Mouse (Mus musculus): ENCODE results near the gene Nt5dc2. TPM values are rescaled to one million over a fixed set of nuclear protein-coding genes. Genes with fewer than 3 reads are reported as not detected.
A peak's percentile ranks its signal among the peaks of the same experiment; 100 is the strongest.

The Nt5dc2 gene
- 406 and 410 TPM in 2 replicates for polyA plus RNA-seq (2016; fragmentation: Nextera tagmentation; extraction: Ambion mirVana)

DNA sequence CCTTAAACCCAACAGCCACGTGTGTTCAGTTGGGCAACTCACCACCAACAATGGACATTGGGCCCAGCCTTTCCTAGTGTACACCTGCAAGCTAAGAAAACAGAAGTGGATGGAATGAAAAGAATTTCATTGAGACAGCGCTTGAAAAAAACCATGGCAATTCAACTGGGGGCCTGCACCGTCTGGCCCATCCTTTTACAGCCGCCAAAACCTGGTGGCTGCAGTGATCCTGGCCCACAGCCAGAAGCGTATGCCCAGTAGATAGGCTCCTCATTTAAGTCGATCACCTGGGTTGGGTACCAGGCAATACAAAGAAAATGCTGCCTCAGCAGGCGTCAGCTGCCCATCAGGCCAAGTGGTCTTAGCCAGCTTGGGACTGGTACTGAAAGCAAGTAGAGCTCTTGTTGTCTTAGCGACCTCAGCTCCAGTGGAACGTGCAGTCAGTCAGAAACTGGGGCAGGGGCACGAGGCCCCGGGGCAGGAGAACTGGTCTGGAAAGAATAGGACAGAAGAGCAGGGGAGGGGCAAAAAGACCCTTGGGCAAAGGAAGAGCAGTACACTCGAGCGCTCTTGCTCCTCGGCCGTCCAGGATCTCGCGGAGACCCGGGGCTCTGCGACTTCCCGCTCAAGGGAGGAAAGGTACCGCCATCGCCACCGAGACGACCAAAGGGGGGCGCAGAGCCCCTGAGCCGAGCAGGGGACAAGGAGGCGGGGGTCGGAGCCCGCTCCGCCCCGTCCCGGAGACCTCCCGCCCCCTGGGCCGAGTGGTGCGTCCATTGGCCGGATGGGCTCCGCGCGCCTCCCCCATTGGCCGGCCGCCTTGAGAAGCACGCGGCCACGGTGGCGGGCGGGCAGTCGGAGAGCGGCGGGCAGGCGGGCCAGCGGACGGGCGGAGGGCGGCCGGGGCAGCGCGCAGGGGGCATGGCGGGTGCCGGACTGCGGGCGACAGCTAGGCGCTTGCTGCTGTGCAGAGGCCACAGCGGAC, at the start of gene Nt5dc2:
TSS of gene Nt5dc2 (plus strand) at position 818 of the 985 bp plus-strand sequence.
- WGBS: 5% methylated on average over 56 of the region's 63 CpGs
- Histone ChIP-seq H3K36me3 (replicated peaks) (peaks cover 16% of the 10 kb centered on the region), H3K9ac (peak within 1 kb of the TSS; percentile 93), H3K27ac (peak within 1 kb of the TSS; percentile 95), H3K4me2 (peak within 1 kb of the TSS; percentile 87), H3K4me1 (peaks cover 50% of the 10 kb centered on the region), H3K4me3 (replicated peaks) (peak within 1 kb of the TSS; percentile 94), H3K27me3 (no peaks in the 10 kb centered on the region), H3K9me3 (no peaks in the 10 kb centered on the region)
- ATAC-seq (ENCODE audit: low FRiP score): peak; percentile 85

DNA sequence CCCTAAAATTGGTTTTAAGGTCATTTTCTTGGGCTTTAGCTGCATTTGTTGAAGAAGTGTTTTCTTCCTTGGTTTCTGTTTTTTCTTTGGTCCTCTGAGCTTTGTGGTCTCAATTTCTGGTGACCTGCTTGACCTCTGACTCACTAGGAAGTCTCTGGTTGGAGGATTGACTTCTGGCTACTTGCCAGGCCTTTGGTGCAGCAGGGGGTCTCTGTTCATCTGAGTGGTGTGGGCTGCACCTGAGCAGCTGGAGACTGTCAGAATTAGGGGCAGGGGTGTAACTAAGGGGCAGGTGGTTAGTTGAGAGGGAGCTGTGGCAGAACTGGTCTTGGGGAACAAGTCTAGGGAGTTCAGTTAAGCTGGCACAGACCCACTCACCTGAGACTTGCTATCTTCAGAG, 49.7 kb upstream of the Nt5dc2 start:
- Histone ChIP-seq H3K9ac (no peak overlapping the region), H3K4me2 (no peak overlapping the region), H3K27me3 (no peaks in the 10 kb centered on the region), H3K4me1 (no peaks in the 10 kb centered on the region), H3K9me3 (no peaks in the 10 kb centered on the region), H3K4me3 (replicated peaks) (no peak overlapping the region), H3K27ac (no peak overlapping the region), H3K36me3 (replicated peaks) (peaks cover 65% of the 10 kb centered on the region)
- ATAC-seq (ENCODE audit: low FRiP score): no peak

DNA sequence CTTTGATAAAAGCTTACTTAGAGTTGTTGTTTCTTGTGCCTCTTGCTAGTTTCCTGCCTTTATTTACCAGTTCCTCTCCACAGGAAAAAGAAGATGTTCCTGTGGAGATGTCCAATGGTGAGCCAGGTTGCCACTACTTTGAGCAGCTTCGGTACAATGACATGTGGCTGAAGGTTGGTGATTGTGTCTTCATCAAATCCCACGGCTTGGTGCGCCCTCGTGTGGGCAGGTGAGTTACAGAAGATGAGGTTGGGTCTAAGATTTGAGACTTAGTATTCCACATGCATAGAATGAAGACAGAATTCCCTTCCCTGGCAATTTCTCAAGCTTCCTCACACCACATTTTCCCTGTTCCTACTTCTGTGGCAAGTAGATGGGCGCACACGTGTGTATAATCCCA, 43.4 kb upstream of the Nt5dc2 start:
- Histone ChIP-seq H3K9ac (no peak overlapping the region), H3K4me3 (replicated peaks) (no peak overlapping the region), H3K4me1 (no peaks in the 10 kb centered on the region), H3K27me3 (no peaks in the 10 kb centered on the region), H3K36me3 (replicated peaks) (peaks cover 80% of the 10 kb centered on the region), H3K27ac (no peak overlapping the region), H3K9me3 (no peaks in the 10 kb centered on the region), H3K4me2 (no peak overlapping the region)
- ATAC-seq (ENCODE audit: low FRiP score): no peak
- WGBS: 86% methylated on average over 6 of the region's 6 CpGs

DNA sequence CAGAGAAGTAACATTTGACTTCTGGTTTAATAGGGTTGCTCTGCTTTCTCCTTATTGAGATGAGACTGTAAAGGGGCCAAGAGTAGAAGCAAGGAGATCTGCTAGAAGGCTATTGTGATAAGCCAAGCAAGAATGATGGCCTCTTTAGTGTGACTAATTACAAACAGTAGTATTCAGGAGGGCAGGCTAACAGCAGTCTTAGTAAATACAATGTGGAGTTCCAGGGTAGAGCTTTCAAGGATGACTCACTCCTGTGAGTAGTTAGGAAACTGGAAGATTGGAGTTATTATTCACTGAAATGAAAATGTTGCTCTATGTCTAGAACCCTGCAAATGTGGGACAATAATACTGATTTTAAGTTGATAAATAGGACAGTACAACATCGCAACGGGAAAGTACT, 42.3 kb upstream of the Nt5dc2 start:
- H3K9ac ChIP-seq: no peak overlapping the region
- H3K4me2 ChIP-seq: no peak overlapping the region
- H3K27ac ChIP-seq: no peak overlapping the region
- no peak overlapping the region for H3K4me3 ChIP-seq (replicated peaks)
- H3K36me3 ChIP-seq (replicated peaks): peaks cover 83% of the 10 kb centered on the region
- H3K4me1 ChIP-seq: no peaks in the 10 kb centered on the region
- H3K27me3 ChIP-seq: no peaks in the 10 kb centered on the region
- 93% methylated on average over 2 of the region's 2 CpGs for WGBS
- ATAC-seq (ENCODE audit: low FRiP score): no peak
- no peaks in the 10 kb centered on the region for H3K9me3 ChIP-seq

DNA sequence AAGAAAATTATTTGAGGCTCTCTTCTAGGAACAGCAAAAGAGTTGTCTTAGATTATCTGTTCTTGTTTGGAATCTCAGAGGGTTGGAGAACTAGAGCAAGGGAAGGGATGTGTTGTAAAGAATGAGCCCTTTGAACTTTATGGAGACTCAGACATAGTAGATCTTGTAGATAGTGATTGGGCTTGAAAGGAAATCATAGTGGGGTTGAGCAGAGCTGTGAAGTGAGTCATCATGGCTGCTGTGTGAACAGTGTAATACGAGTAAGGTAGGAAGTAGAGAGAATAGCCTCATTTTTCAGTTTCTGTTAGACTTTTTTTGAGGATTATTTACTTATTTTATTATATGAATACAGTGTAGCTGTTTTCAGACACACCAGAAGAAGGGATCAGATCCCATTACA, 40.9 kb upstream of the Nt5dc2 start:
- H3K27me3 ChIP-seq: no peaks in the 10 kb centered on the region
- H3K4me3 ChIP-seq (replicated peaks): no peak overlapping the region
- no peaks in the 10 kb centered on the region for H3K9me3 ChIP-seq
- H3K4me2 ChIP-seq: no peak overlapping the region
- H3K36me3 ChIP-seq (replicated peaks): peaks cover 88% of the 10 kb centered on the region
- ATAC-seq (ENCODE audit: low FRiP score): no peak
- 93% methylated on average over 1 of the region's 1 CpGs for WGBS
- H3K4me1 ChIP-seq: no peaks in the 10 kb centered on the region
- H3K9ac ChIP-seq: no peak overlapping the region
- no peak overlapping the region for H3K27ac ChIP-seq

DNA sequence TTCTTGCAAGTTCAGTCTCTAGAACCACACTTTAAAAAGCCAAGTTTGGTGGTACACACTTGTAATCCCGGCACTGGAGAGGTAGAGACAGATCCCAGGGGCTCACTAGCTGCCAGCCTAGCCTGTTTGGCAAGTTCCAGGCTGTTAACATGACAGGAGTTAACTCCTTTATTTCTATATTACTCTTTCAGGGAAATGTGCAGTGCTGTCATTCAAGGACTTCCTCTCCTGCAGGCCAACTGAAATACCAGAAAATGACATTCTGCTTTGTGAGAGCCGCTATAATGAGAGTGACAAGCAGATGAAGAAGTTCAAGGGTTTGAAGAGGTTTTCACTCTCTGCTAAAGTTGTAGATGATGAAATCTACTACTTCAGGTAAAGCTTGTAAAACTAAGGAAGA, 25.7 kb upstream of the Nt5dc2 start:
- WGBS: 95% methylated on average over 2 of the region's 2 CpGs

DNA sequence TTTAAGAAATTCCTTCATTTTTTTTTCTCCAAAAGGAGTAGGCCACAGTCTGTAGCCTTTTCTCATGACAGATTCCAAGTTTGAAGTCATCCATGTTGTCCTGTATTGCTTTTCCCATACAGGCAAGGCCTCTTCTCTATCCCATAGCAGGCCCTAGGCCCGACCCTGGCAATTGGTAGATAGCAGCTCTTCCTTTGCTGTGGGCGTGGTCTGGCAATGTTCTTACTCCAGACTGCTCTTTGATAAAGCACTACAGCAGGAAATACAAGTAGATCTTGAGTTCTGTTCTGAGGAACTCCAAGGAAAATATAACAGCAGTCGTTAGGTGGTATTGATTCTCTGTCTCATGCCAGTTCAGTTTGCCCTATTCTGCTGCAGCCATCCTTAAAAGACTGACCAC, 20.2 kb upstream of the Nt5dc2 start:
- no peaks in the 10 kb centered on the region for H3K27me3 ChIP-seq
- peaks cover 79% of the 10 kb centered on the region for H3K36me3 ChIP-seq (replicated peaks)
- no peaks in the 10 kb centered on the region for H3K4me1 ChIP-seq
- H3K4me3 ChIP-seq (replicated peaks): no peak overlapping the region
- no peaks in the 10 kb centered on the region for H3K9me3 ChIP-seq
- no peak overlapping the region for H3K27ac ChIP-seq
- WGBS: 91% methylated on average over 3 of the region's 3 CpGs
- no peak for ATAC-seq (ENCODE audit: low FRiP score)
- no peak overlapping the region for H3K4me2 ChIP-seq
- H3K9ac ChIP-seq: no peak overlapping the region

More for the DNA sequence above, 25.7 kb upstream of the Nt5dc2 start:
- Histone ChIP-seq H3K4me2 (no peak overlapping the region), H3K4me3 (replicated peaks) (no peak overlapping the region), H3K27me3 (no peaks in the 10 kb centered on the region), H3K36me3 (replicated peaks) (peaks cover 73% of the 10 kb centered on the region), H3K9ac (no peak overlapping the region), H3K27ac (no peak overlapping the region), H3K4me1 (no peaks in the 10 kb centered on the region), H3K9me3 (no peaks in the 10 kb centered on the region)
- no peak for ATAC-seq (ENCODE audit: low FRiP score)

DNA sequence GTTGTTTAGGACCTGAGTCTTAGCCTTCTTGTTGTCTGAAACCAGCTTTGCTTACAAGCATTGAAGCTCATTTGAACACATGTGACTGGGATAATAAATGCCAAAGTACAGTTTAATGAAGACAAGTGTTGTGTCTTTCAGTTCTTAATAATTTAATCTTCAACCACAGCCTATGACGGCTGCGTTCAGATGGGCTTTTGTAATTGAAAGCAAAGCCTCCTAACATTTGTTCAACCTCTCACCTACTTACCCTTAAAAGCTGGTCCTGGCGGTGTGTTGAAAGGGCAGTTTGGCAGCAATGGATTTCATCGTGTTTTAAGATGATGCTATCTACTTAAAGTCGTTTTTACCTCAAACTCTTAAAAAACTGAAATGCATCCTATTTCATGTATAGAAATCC, 18.7 kb upstream of the Nt5dc2 start:
- Histone ChIP-seq H3K9ac (no peak overlapping the region), H3K4me2 (no peak overlapping the region), H3K27me3 (no peaks in the 10 kb centered on the region), H3K9me3 (no peaks in the 10 kb centered on the region), H3K36me3 (replicated peaks) (peaks cover 77% of the 10 kb centered on the region), H3K4me1 (no peaks in the 10 kb centered on the region), H3K27ac (no peak overlapping the region), H3K4me3 (replicated peaks) (no peak overlapping the region)
- 88% methylated on average over 5 of the region's 5 CpGs for WGBS
- no peak for ATAC-seq (ENCODE audit: low FRiP score)

DNA sequence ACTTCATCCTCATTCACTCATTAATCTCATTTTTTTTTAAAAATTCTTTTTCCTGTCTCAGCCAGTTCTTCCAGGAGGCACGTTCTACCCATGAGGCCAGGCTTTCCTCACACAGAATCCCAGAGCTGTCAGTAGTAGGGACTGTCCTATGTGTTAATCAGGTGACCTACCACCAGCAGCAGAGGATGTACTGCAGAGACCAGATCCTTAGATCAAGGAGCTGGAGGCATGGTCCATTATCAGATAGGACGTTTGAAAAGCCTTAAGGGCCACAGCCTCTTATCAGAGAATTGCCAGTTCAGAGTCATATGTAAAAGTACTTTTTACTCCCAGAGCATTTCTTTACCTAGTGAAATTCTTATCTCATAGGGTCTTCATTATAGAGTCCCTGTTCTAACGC, 16.8 kb upstream of the Nt5dc2 start:
- Histone ChIP-seq H3K27me3 (no peaks in the 10 kb centered on the region), H3K4me2 (no peak overlapping the region), H3K36me3 (replicated peaks) (peaks cover 76% of the 10 kb centered on the region), H3K4me3 (replicated peaks) (no peak overlapping the region), H3K27ac (no peak overlapping the region), H3K4me1 (no peaks in the 10 kb centered on the region), H3K9me3 (no peaks in the 10 kb centered on the region), H3K9ac (no peak overlapping the region)
- ATAC-seq (ENCODE audit: low FRiP score): no peak
- 86% methylated on average over 3 of the region's 3 CpGs for WGBS

DNA sequence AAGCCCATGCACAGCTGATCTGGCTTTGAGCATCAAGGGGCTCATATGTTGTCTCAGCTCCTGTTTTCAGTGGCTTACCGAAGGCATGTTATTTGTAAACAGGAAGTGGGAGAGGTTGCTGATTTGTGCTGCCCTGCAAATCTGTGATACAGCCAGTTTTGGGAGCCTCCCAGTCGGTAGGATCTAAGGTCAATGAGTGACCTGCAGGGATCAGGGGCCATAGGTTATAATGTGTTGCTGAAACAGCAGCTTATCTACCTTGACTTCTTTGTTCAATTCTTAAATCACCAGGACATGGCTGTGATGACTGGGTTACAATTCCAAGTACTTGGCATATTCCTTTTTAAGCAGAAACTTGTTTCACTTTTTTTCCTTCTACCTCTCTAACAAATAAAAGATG, 15.3 kb upstream of the Nt5dc2 start:
- WGBS: 79% methylated on average over 2 of the region's 2 CpGs
- no peaks in the 10 kb centered on the region for H3K4me1 ChIP-seq
- no peak overlapping the region for H3K9ac ChIP-seq
- H3K4me3 ChIP-seq (replicated peaks): no peak overlapping the region
- no peaks in the 10 kb centered on the region for H3K27me3 ChIP-seq
- no peak overlapping the region for H3K4me2 ChIP-seq
- no peak for ATAC-seq (ENCODE audit: low FRiP score)
- H3K36me3 ChIP-seq (replicated peaks): peaks cover 71% of the 10 kb centered on the region
- H3K9me3 ChIP-seq: no peaks in the 10 kb centered on the region
- no peak overlapping the region for H3K27ac ChIP-seq

DNA sequence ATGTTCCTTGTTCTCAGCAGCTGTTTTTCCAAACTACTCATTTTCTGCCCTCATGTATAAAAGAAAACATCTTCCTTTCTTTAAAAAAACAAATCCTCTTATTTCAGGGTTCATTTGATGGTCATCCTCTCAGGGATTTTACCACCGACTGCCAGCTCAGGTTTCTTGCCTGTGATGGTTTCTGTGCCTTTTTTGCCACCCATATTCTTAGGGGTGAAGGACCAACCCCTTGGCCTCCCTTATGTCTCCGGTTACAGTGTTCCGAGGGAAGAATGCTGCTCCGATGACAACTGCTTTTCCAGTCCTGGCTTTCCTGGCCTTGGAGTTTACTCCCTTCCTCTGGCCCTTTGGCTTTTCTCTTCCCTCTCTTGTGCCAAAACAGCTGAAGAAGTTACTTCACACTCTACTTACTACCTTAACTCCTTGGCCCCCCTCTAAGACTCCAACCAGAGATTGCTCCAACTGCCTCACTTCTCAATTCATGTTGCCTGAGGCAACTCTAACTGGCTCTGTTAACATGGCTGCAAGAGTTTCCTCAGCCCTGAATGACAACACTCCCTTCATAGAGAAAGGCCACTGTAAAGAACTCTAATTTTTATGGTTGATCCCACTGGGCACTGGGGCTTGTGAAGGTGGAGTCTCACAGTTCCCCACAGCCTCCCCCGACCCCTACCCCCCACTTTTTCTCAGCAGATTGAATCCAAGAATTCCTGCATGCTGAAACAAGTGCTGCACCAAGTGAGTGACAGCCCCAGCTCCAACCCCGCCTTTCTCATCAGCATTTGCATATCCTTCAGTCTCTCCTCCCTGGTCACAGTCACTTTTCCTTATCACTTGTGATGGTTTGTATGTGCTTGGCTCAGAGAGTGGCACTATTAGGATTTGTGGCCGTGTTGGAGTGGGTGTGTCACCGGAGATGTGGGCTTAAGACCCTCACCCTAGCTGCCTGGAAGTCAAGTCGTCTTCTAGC, 5.5 kb upstream of the Nt5dc2 start:
- Histone ChIP-seq H3K4me2 (no peak overlapping the region), H3K27me3 (no peaks in the 10 kb centered on the region), H3K4me1 (peaks cover 31% of the 10 kb centered on the region), H3K27ac (peak overlapping the region; percentile 25; the same call in 1 of the 2 replicates), H3K36me3 (replicated peaks) (peaks cover 21% of the 10 kb centered on the region), H3K4me3 (replicated peaks) (no peak overlapping the region), H3K9ac (no peak overlapping the region), H3K9me3 (no peaks in the 10 kb centered on the region)
- 67% methylated on average over 9 of the region's 9 CpGs for WGBS
- no peak for ATAC-seq (ENCODE audit: low FRiP score)

DNA sequence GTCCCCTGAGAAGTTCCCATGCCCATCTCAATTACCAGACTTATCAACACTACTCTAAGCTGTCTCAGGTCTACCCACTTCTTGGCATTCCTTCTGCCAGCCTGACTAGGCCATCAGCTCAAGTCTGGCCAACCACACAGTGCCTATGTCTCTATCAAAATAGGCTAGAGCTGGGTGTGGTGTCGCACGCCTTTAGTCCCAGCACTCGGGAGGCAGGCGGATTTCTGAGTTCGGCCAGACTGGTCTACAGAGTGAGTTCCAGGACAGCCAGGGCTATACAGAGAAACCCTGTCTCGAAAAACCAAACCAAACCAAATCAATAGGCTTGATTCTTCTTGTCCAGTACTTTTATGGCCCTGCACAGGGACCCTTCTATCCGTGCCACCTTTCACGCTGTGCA, 4.0 kb upstream of the Nt5dc2 start:
- ATAC-seq (ENCODE audit: low FRiP score): no peak
- Histone ChIP-seq H3K4me1 (peaks cover 37% of the 10 kb centered on the region), H3K9me3 (no peaks in the 10 kb centered on the region), H3K27ac (no peak overlapping the region), H3K27me3 (no peaks in the 10 kb centered on the region), H3K4me2 (peak overlapping the region; percentile 34; the same call in 1 of the 2 replicates), H3K36me3 (replicated peaks) (peaks cover 13% of the 10 kb centered on the region), H3K9ac (no peak overlapping the region), H3K4me3 (replicated peaks) (no peak overlapping the region)
- WGBS: 97% methylated on average over 8 of the region's 8 CpGs
